Mouse (Mus musculus) heart, adult 2 months (tissue): Measurements from ENCODE around the gene Tmem50a. TPM values are rescaled to one million over a fixed set of nuclear protein-coding genes. Genes with fewer than 3 reads are reported as not detected.

Source experiments
- DNase-seq, 2 experiments: peaks; one replicate each; pipeline ENCODE4 v3.0.0; 2021
- H3K27ac ChIP-seq: fragments of 200-600 bp; 2 replicates; pipeline ENCODE4 v1.8.1; 2022
- H3K27me3 ChIP-seq: fragments of 200-500 bp; 2 replicates; pipeline ENCODE4 v1.6.1; 2012; ENCODE audit warnings: mild to moderate bottlenecking, low read length, inconsistent platforms, mixed read lengths; ENCODE audit not compliant: control insufficient read depth, insufficient read depth
- H3K36me3 ChIP-seq: fragments of 200-500 bp; 2 replicates; pipeline ENCODE4 v1.6.1; 2012; ENCODE audit warnings: low read length, inconsistent platforms; ENCODE audit not compliant: control insufficient read depth, insufficient read depth
- H3K4me1 ChIP-seq: fragments of 200-500 bp; 2 replicates; pipeline ENCODE4 v1.6.1; 2011; ENCODE audit warnings: low read length; ENCODE audit not compliant: control insufficient read depth, insufficient read depth
- H3K4me3 ChIP-seq: fragments of 200-600 bp; 2 replicates; pipeline ENCODE4 v1.8.1; 2022
- H3K79me2 ChIP-seq: fragments of 200-500 bp; replicated peaks from 2 replicates; pipeline ENCODE4 v1.6.1; 2012; ENCODE audit warnings: mild to moderate bottlenecking, inconsistent platforms, low read length, moderate library complexity, mixed read lengths; ENCODE audit not compliant: control insufficient read depth, insufficient read depth
- H3K9ac ChIP-seq: fragments of 200-500 bp; 2 replicates; pipeline ENCODE4 v1.6.1; 2012; ENCODE audit warnings: low read depth, mild to moderate bottlenecking, control low read depth, inconsistent platforms, low read length, mixed read lengths
- CTCF ChIP-seq: fragments of 200-600 bp; IDR thresholded peaks from 2 replicates; pipeline ENCODE4 v1.8.1; 2022; ENCODE audit warnings: antibody characterized with exemption, mild to moderate bottlenecking, moderate library complexity
- EP300 ChIP-seq: fragments of 200-500 bp; IDR thresholded peaks from 2 replicates; pipeline ENCODE4 v1.6.1; 2011; ENCODE audit warnings: low read depth, low read length, control low read depth; ENCODE audit not compliant: insufficient read depth
- POLR2A ChIP-seq: fragments of 200-500 bp; IDR thresholded peaks from 2 replicates; pipeline ENCODE4 v1.6.1; 2011; ENCODE audit warnings: mild to moderate bottlenecking, low read depth, low read length, control low read depth; ENCODE audit not compliant: insufficient read depth
- WGBS: fragments of 180-500 bp; shearing (Covaris S2); methylation state at CpG from one replicate; pipeline ENCODE4 v1.1.7; 2018; 5-methylcytosine and 5-hydroxymethylcytosine counted together
- intact Hi-C: fragments of 180-260 bp; cut with DNase I; formaldehyde crosslinking; loops from one replicate; pipeline ENCODE4 v1.15.1; 2025
- polyA plus RNA-seq: library from polyadenylated mRNA; depleted of rRNA; stranded (reverse); fragments of >200 nt; gene quantifications from 2 replicates; pipeline ENCODE4 v1.2.3, GENCODE M21; 2012
- total RNA-seq, 2 experiments: library from RNA; stranded (reverse); gene quantifications; 2 replicates each; pipeline ENCODE4 v1.2.3; 2021

Gene Tmem50a
- total and polyA plus RNA-seq, 3 experiments = 59.3 to 81.8 (median 69.2) TPM

GRCm38 (mm10) chr4:134925206-134925605 is 10.4 kb upstream of the Tmem50a start:
- Histone ChIP-seq H3K27ac (peak overlapping the region; percentile 100), H3K9ac (0 out of 2 replicates have a peak overlapping the region, but pooled peaks have one; percentile 2), H3K4me3 (peak overlapping the region; percentile 82), H3K79me2 (peaks cover 4% of the 10 kb centered on the region), H3K4me1 (peaks cover 5% of the 10 kb centered on the region), H3K36me3 (peaks cover 37% of the 10 kb centered on the region), H3K27me3 (no peaks in the 10 kb centered on the region)
- DNase-seq = peak; percentile 49 to 64
- TF ChIP-seq POLR2A (no peak), EP300 (no peak), CTCF (no peak)
- WGBS = 7% methylated on average over 8 of the region's 8 CpGs
- intact Hi-C loops = loop anchor here (10.0 kb wide), 3 partner anchors 340 to 1360 kb away; partner anchors contain the start of genes Pdik1l and Zfp46

DNA sequence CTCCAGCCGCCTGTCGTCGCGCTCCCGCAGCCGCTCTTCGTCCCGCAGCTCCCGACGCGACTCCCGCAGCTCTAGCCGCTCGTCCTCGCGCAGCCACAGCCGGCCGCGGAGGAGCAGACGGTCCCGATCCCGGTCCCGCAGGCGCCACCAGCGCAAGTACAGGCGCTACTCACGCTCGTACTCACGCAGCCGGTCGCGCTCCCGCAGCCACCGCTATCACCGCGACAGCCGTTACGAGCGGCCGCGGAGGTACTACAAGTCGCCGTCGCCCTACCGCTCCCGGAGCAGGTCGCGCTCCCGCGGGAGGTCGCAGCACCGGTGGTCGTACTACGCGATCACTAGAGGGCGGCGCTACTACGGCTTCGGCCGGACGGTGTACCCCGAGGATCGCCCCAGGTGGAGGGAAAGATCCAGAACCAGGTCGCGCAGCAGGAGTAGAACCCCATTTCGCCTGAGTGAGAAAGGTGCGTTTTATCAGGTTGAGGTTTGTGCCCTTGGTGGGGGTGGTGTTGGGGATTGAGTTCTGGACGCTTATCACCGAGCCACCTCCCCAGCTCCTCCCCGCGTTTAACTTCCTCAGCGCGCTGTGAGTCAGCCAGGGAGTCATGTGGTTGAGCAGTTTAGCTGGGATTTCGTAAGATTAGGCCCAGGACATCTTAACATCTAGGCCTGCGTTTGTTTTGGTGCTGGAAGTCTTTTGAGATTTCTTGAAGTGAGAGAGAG is 9.4 kb upstream of the Tmem50a start:
- H3K79me2 ChIP-seq = peaks cover 4% of the 10 kb centered on the region
- TF ChIP-seq CTCF (no peak), EP300 (peak; percentile 65; the same call in 1 of the 2 replicates), POLR2A (peak; percentile 63)
- H3K27ac ChIP-seq = peak overlapping the region; percentile 100
- H3K9ac ChIP-seq = peak overlapping the region; percentile 91
- peak; percentile 70 to 81 for DNase-seq
- no peaks in the 10 kb centered on the region for H3K27me3 ChIP-seq
- WGBS = under 1% methylated on average over 75 of the region's 75 CpGs
- intact Hi-C loops = loop anchor here (10.0 kb wide), 3 partner anchors 341 to 1361 kb away; partner anchors contain the start of genes Pdik1l and Zfp46
- peak overlapping the region; percentile 82 for H3K4me3 ChIP-seq
- peaks cover 37% of the 10 kb centered on the region for H3K36me3 ChIP-seq
- peaks cover 4% of the 10 kb centered on the region for H3K4me1 ChIP-seq

DNA sequence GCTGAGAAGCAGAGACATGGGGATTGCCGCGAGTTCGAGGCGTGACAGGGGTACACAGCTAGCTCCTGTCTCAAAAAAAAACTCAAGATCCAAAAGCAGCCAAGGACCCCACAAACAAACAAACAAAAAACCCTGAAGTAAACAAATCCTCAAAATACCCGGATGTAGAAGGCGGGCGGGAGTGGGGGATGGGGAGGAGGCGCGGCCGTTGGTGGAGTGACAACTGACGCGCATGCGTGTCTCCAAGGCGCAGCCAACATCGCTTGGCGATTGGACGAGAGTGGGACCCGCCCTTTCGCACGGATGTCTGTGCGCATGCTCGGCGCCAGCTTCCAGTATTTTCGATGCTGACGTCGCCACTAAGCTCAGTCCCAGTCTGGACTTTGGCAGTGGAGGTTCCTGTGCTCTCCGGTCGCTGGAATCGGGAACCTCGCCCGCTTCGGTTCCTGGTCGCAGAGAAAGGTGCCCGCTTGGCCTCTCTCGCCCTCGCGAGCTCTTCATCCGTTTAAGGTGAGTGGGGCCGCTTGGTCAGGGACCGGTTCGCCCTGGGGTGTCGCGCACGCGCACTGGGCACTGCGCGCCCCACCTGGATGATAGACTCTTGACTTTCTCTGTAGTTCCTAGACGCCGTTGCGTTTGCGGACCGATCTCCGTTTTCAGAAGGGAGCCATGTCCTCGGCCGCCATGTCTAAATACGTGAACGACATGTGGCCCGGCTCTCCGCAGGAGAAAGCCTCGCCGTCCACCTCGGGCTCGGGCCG is 8.6 kb upstream of the Tmem50a start, which contains the start of gene Rsrp1:
Gene Rsrp1 (plus strand): TSS at position 335 of the 761 bp plus-strand sequence.
- under 1% methylated on average over 64 of the region's 64 CpGs for WGBS
- Histone ChIP-seq H3K27me3 (no peaks in the 10 kb centered on the region), H3K27ac (peak within 1 kb of the TSS; percentile 100), H3K4me1 (peaks cover 5% of the 10 kb centered on the region), H3K4me3 (peak within 1 kb of the TSS; percentile 82), H3K36me3 (peaks cover 35% of the 10 kb centered on the region), H3K79me2 (peaks cover 4% of the 10 kb centered on the region), H3K9ac (peak within 1 kb of the TSS; percentile 91)
- intact Hi-C loops = loop anchor here (10.0 kb wide), 3 partner anchors 341 to 1361 kb away; partner anchors contain the start of genes Pdik1l and Zfp46
- TF ChIP-seq CTCF (no peak), POLR2A (peak; percentile 100), EP300 (peak; percentile 99; the same call in 1 of the 2 replicates)
- DNase-seq = peak; percentile 97 to 99

GRCm38 (mm10) chr4:134922925-134923244 is 8.1 kb upstream of the Tmem50a start:
- WGBS = under 1% methylated on average over 13 of the region's 13 CpGs
- H3K27ac ChIP-seq = peak overlapping the region; percentile 100
- H3K9ac ChIP-seq = peak overlapping the region; percentile 74
- peaks cover 30% of the 10 kb centered on the region for H3K36me3 ChIP-seq
- TF ChIP-seq EP300 = no peak
- peak; percentile 79; the same call in 1 of the 2 replicates for TF ChIP-seq POLR2A
- no peak for TF ChIP-seq CTCF
- peak overlapping the region; percentile 82 for H3K4me3 ChIP-seq
- no peaks in the 10 kb centered on the region for H3K27me3 ChIP-seq
- intact Hi-C loops = loop anchor here (10.0 kb wide), 3 partner anchors 342 to 1362 kb away; partner anchors contain the start of genes Pdik1l and Zfp46
- peaks cover 8% of the 10 kb centered on the region for H3K4me1 ChIP-seq
- H3K79me2 ChIP-seq = peaks cover 4% of the 10 kb centered on the region
- peak; percentile 78 to 86 for DNase-seq

GRCm38 (mm10) chr4:134922111-134922924 is 7.5 kb upstream of the Tmem50a start:
- peak in 1 of 2 experiments; percentile 56 for DNase-seq
- H3K27me3 ChIP-seq = no peaks in the 10 kb centered on the region
- peak overlapping the region; percentile 100 for H3K27ac ChIP-seq
- WGBS = 44% methylated on average over 10 of the region's 10 CpGs
- H3K36me3 ChIP-seq = peaks cover 25% of the 10 kb centered on the region
- H3K9ac ChIP-seq = peak overlapping the region; percentile 74
- TF ChIP-seq CTCF (peak; percentile 29), POLR2A (no peak)
- intact Hi-C loops = loop anchor here (10.0 kb wide), 3 partner anchors 342 to 1362 kb away; partner anchors contain the start of genes Pdik1l and Zfp46
- peak overlapping the region; percentile 82 for H3K4me3 ChIP-seq
- H3K79me2 ChIP-seq = peaks cover 4% of the 10 kb centered on the region
- peaks cover 8% of the 10 kb centered on the region for H3K4me1 ChIP-seq
